Mouse (Mus musculus): ENCODE results near the gene Cyp4f14.
"Not testable (repeated sequence)": the region's sequence is repeated elsewhere in the genome, so short reads cannot be mapped to it uniquely, and the experiment has no call there.

The Cyp4f14 gene

GRCm38 (mm10) chr17:32893901-32894300 lies 23.2 kb downstream of the Cyp4f14 start:
- DNase-seq (ENCODE audit: low read depth, low spot score): no peak

- peak; percentile 83 for DNase-seq (ENCODE audit: low read depth, low spot score)
Measured at GRCm38 (mm10) chr17:32891239-32892180, 25.6 kb downstream of the Cyp4f14 start, which contains the start of gene Zfp870. Zfp870 (minus strand) TSS chr17:32891642.

GRCm38 (mm10) chr17:32890852-32891238 lies 26.3 kb downstream of the Cyp4f14 start:
- DNase-seq (ENCODE audit: low read depth, low spot score): no peak

- no peak for DNase-seq (ENCODE audit: low read depth, low spot score)
Measured at GRCm38 (mm10) chr17:32889611-32890010, 27.5 kb downstream of the Cyp4f14 start.

- no peak for DNase-seq (ENCODE audit: low read depth, low spot score)
Measured at GRCm38 (mm10) chr17:32880320-32881218, 36.6 kb downstream of the Cyp4f14 start.

GRCm38 (mm10) chr17:32878773-32879172 lies 38.4 kb downstream of the Cyp4f14 start:
- DNase-seq (ENCODE audit: low read depth, low spot score): no peak

GRCm38 (mm10) chr17:32877471-32878171 lies 39.5 kb downstream of the Cyp4f14 start:
- no peak for DNase-seq (ENCODE audit: low read depth, low spot score)

GRCm38 (mm10) chr17:32872696-32873095 lies 44.4 kb downstream of the Cyp4f14 start:
- no peak for DNase-seq (ENCODE audit: low read depth, low spot score)

- no peak for DNase-seq (ENCODE audit: low read depth, low spot score)
Measured at GRCm38 (mm10) chr17:32872091-32872490, 45.1 kb downstream of the Cyp4f14 start.

- no peak for DNase-seq (ENCODE audit: low read depth, low spot score)
Measured at GRCm38 (mm10) chr17:32871483-32871882, 45.7 kb downstream of the Cyp4f14 start.

GRCm38 (mm10) chr17:32867266-32867665 lies 49.9 kb downstream of the Cyp4f14 start:
- DNase-seq (ENCODE audit: low read depth, low spot score): not testable (repeated sequence)

- DNase-seq (ENCODE audit: low read depth, low spot score): not testable (repeated sequence)
Measured at GRCm38 (mm10) chr17:32856713-32857112, 60.4 kb downstream of the Cyp4f14 start.
